Mouse (Mus musculus) forebrain, embryonic 10.5 days (tissue): ENCODE data around the gene Galnt7. TPM values are rescaled to one million over a fixed set of nuclear protein-coding genes. Genes with fewer than 3 reads are reported as not detected.

ENCODE experiments used
- DNase-seq: peaks from one replicate; pipeline ENCODE4 v3.0.0-alpha.2; 2017; ENCODE audit warnings: low spot score; ENCODE audit errors: extremely low spot score
- H3K27ac ChIP-seq: fragments of 300-500 bp; sonication (generic); 2 replicates; pipeline ENCODE4 v1.5.1; 2016; ENCODE audit warnings: mild to moderate bottlenecking
- H3K27me3 ChIP-seq: fragments of 300-500 bp; sonication (generic); 2 replicates; pipeline ENCODE4 v1.6.1; 2016; ENCODE audit warnings: mild to moderate bottlenecking; ENCODE audit not compliant: poor library complexity, severe bottlenecking
- H3K36me3 ChIP-seq: fragments of 300-500 bp; sonication (generic); replicated peaks from 2 replicates; pipeline ENCODE4 v1.6.1; 2016; ENCODE audit warnings: mild to moderate bottlenecking, moderate library complexity
- H3K4me1 ChIP-seq: fragments of 300-500 bp; sonication (generic); 2 replicates; pipeline ENCODE4 v1.6.1; 2016
- H3K4me3 ChIP-seq: fragments of 300-500 bp; sonication (generic); 2 replicates; pipeline ENCODE4 v1.5.1; 2016; ENCODE audit warnings: mild to moderate bottlenecking, moderate library complexity
- H3K9me3 ChIP-seq: fragments of 300-500 bp; sonication (generic); 2 replicates; pipeline ENCODE4 v1.6.1; 2016; ENCODE audit warnings: mild to moderate bottlenecking, moderate library complexity
- WGBS: fragments of 180-500 bp; shearing (Covaris S2); methylation state at CpG from one replicate; pipeline ENCODE4 v1.1.7; 2016; 5-methylcytosine and 5-hydroxymethylcytosine counted together
- polyA plus RNA-seq: library from polyadenylated mRNA; unstranded; fragments of >200 nt; fragmentation: Nextera tagmentation; extraction: Ambion mirVana; gene quantifications from 2 replicates; pipeline ENCODE4 v1.2.1, GENCODE M21; 2016

Gene Galnt7
- polyA plus RNA-seq, 1 experiment from 2014 or later: 25.9 TPM

- no peak overlapping the region for H3K27ac ChIP-seq
- H3K4me3 ChIP-seq: no peak overlapping the region
- H3K36me3 ChIP-seq: no peaks in the 10 kb centered on the region
- no peaks in the 10 kb centered on the region for H3K9me3 ChIP-seq
- WGBS: 91% methylated on average over 4 of the region's 4 CpGs
- H3K27me3 ChIP-seq: no peaks in the 10 kb centered on the region
- H3K4me1 ChIP-seq: peaks cover 12% of the 10 kb centered on the region; the same call in 1 of the 2 replicates
- DNase-seq: no peak
These were observed 61.2 kb downstream of the Galnt7 start for GRCm38 (mm10) chr8:57591681-57592080.

DNA sequence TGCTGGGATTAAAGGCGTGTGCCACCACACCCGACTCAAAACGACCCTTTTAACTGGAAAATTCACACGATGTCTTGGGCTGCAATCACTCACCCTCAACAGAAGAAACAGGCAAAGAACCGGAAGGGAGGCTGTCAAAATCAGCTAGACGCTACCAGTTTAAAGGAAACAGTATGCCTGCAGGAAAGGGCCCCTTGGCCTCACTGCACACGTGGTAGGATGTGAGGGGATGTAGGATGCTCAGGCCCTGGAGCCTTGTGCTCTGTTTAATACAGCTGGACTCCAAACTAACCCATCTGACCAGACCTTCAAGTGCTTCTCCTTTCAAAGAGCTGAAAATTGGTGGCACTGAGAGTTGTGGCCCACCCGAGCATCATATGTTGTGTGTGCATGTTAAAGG lies 62.8 kb downstream of the Galnt7 start:
- Histone ChIP-seq H3K27me3 (no peaks in the 10 kb centered on the region), H3K4me1 (peaks cover 14% of the 10 kb centered on the region; the same call in 1 of the 2 replicates), H3K9me3 (no peaks in the 10 kb centered on the region), H3K4me3 (no peak overlapping the region), H3K36me3 (no peaks in the 10 kb centered on the region), H3K27ac (no peak overlapping the region)
- DNase-seq: no peak
- WGBS: 93% methylated on average over 8 of the region's 8 CpGs

GRCm38 (mm10) chr8:57589176-57589575 lies 63.7 kb downstream of the Galnt7 start:
- Histone ChIP-seq H3K4me1 (peaks cover 14% of the 10 kb centered on the region; the same call in 1 of the 2 replicates), H3K27me3 (no peaks in the 10 kb centered on the region), H3K4me3 (no peak overlapping the region), H3K27ac (no peak overlapping the region), H3K9me3 (no peaks in the 10 kb centered on the region), H3K36me3 (no peaks in the 10 kb centered on the region)
- WGBS: 95% methylated on average over 9 of the region's 9 CpGs
- no peak for DNase-seq

DNA sequence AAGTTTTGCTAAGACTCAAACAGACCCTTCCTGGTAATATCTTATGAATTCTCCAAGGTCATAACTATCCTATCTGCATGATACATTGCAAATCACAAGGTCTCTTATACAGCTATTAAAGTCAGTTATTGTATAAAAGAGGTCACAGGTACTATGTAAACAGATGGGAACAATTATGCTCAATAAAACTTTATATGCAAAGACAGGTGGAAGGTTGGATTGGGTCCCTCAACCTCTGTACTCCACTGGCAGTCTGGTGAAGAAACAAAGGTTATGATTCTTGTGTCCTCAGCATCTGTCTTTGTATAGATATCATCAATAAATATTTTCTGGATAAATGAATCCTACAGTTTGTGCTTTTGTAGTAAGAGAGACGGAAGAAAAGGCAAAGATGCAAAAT lies 64.2 kb downstream of the Galnt7 start:
- peaks cover 14% of the 10 kb centered on the region; the same call in 1 of the 2 replicates for H3K4me1 ChIP-seq
- no peaks in the 10 kb centered on the region for H3K27me3 ChIP-seq
- 0 out of 2 replicates have a peak, but pooled peaks cover 2% of the 10 kb centered on the region for H3K36me3 ChIP-seq
- H3K4me3 ChIP-seq: no peak overlapping the region
- no peaks in the 10 kb centered on the region for H3K9me3 ChIP-seq
- 92% methylated on average over 1 of the region's 1 CpGs for WGBS
- H3K27ac ChIP-seq: no peak overlapping the region
- DNase-seq: no peak

DNA sequence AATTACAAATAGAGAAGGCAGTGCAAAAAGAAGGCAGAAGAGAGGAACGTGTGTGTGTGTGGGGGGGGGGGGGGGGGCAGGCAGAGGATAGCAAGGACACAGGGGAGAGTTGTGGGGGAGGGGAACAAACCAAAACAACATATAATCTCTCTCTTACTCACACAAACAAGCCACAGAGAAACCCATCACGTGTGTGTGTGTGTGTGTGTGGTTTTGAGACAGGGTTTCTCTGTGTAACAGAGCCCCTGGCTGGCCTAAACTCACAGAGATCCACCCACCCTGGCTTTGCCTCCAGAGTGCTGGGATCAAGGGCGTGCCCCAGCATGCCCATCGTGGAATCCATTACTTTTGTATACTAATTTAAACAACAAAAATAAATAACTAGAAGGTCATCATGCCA lies 66.2 kb downstream of the Galnt7 start:
- Histone ChIP-seq H3K27ac (no peak overlapping the region), H3K27me3 (no peaks in the 10 kb centered on the region), H3K9me3 (no peaks in the 10 kb centered on the region), H3K4me3 (no peak overlapping the region), H3K36me3 (0 out of 2 replicates have a peak, but pooled peaks cover 5% of the 10 kb centered on the region), H3K4me1 (peaks cover 14% of the 10 kb centered on the region; the same call in 1 of the 2 replicates)
- 63% methylated on average over 4 of the region's 4 CpGs for WGBS
- DNase-seq: no peak

DNA sequence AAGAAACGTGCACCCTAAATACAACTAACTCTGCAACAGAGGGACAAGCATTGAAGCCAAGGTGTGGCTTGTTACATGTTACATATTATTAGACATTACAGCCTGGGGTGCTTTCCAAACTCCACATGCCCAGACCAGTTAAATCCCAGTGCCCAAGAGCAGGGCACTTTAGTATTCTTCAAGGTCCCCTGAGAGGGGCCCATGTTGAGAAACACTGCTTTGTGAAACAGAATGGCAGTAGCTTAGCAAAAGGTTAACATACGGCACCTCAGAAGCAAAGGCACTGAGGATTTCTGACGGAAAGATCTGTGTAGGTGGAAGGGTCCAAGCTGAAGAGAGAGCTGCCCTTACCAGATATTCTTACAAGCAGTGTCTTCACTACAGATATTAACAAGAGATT lies 67.0 kb downstream of the Galnt7 start:
- no peak overlapping the region for H3K27ac ChIP-seq
- peaks cover 14% of the 10 kb centered on the region; the same call in 1 of the 2 replicates for H3K4me1 ChIP-seq
- no peak for DNase-seq
- H3K27me3 ChIP-seq: no peaks in the 10 kb centered on the region
- 0 out of 2 replicates have a peak, but pooled peaks cover 5% of the 10 kb centered on the region for H3K36me3 ChIP-seq
- no peak overlapping the region for H3K4me3 ChIP-seq
- WGBS: 70% methylated on average over 3 of the region's 3 CpGs
- H3K9me3 ChIP-seq: no peaks in the 10 kb centered on the region

- Histone ChIP-seq H3K36me3 (0 out of 2 replicates have a peak, but pooled peaks cover 5% of the 10 kb centered on the region), H3K4me1 (peaks cover 14% of the 10 kb centered on the region; the same call in 1 of the 2 replicates), H3K27me3 (no peaks in the 10 kb centered on the region), H3K9me3 (no peaks in the 10 kb centered on the region), H3K4me3 (no peak overlapping the region), H3K27ac (no peak overlapping the region)
- 96% methylated on average over 5 of the region's 5 CpGs for WGBS
- no peak for DNase-seq
These were observed 67.7 kb downstream of the Galnt7 start for GRCm38 (mm10) chr8:57585128-57585442.

GRCm38 (mm10) chr8:57584416-57585127 lies 68.3 kb downstream of the Galnt7 start:
- DNase-seq: no peak
- WGBS: 89% methylated on average over 8 of the region's 8 CpGs
- no peaks in the 10 kb centered on the region for H3K9me3 ChIP-seq
- H3K4me3 ChIP-seq: no peak overlapping the region
- peaks cover 14% of the 10 kb centered on the region; the same call in 1 of the 2 replicates for H3K4me1 ChIP-seq
- 0 out of 2 replicates have a peak, but pooled peaks cover 5% of the 10 kb centered on the region for H3K36me3 ChIP-seq
- H3K27me3 ChIP-seq: no peaks in the 10 kb centered on the region
- H3K27ac ChIP-seq: no peak overlapping the region

DNA sequence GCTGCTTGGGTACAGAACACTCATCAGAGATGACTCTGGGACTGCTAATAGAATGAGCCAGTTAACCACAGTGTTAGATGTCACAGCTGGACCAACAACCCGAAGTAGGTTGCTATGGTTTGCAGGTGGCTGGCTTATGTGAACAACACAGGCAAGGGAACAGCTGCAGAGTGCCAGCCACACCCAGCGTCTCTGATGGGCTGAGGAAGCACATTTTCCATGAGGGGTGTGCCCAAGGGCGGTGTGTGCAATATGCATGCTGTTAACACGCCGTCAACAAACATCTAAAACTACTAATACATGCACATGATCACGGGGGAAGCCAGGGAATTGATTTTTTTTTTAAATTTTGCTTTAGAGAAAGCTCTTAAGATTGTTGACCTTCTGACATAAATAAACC lies 73.0 kb downstream of the Galnt7 start:
- no peak overlapping the region for H3K4me3 ChIP-seq
- WGBS: 92% methylated on average over 6 of the region's 6 CpGs
- H3K9me3 ChIP-seq: no peaks in the 10 kb centered on the region
- no peak for DNase-seq
- H3K27ac ChIP-seq: no peak overlapping the region
- H3K27me3 ChIP-seq: no peaks in the 10 kb centered on the region
- H3K4me1 ChIP-seq: peaks cover 13% of the 10 kb centered on the region
- H3K36me3 ChIP-seq: 0 out of 2 replicates have a peak, but pooled peaks cover 5% of the 10 kb centered on the region

DNA sequence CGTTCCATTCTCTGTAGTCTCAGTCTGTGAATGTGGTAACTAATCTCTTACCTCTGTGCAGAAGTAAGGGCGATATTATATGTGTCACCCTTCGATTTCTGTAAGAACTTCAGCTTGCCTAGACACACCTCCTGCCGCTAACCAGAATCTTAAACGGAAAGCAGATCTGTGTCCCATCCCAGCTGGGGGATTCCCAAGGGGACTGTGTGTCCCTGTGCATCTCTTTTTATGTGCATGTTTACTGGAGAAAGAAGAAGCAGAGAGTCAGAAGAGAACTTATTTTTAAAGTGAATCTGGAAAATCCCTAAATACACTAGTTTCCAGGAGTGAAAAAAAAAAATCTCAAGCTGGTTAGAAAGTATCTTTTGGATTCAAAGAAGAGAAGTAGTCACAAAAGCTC lies 75.5 kb downstream of the Galnt7 start:
- no peaks in the 10 kb centered on the region for H3K9me3 ChIP-seq
- H3K27ac ChIP-seq: no peak overlapping the region
- DNase-seq: no peak
- H3K27me3 ChIP-seq: no peaks in the 10 kb centered on the region
- H3K36me3 ChIP-seq: peaks cover 6% of the 10 kb centered on the region; the same call in 1 of the 2 replicates
- no peak overlapping the region for H3K4me3 ChIP-seq
- WGBS: 87% methylated on average over 5 of the region's 5 CpGs
- H3K4me1 ChIP-seq: peaks cover 13% of the 10 kb centered on the region

GRCm38 (mm10) chr8:57576238-57576637 lies 76.6 kb downstream of the Galnt7 start:
- Histone ChIP-seq H3K27ac (0 out of 2 replicates have a peak overlapping the region, but pooled peaks have one; percentile 15), H3K4me1 (peaks cover 13% of the 10 kb centered on the region), H3K4me3 (no peak overlapping the region), H3K9me3 (no peaks in the 10 kb centered on the region), H3K27me3 (no peaks in the 10 kb centered on the region), H3K36me3 (peaks cover 7% of the 10 kb centered on the region; the same call in 1 of the 2 replicates)
- WGBS: 57% methylated on average over 7 of the region's 7 CpGs
- peak; percentile 25 for DNase-seq

DNA sequence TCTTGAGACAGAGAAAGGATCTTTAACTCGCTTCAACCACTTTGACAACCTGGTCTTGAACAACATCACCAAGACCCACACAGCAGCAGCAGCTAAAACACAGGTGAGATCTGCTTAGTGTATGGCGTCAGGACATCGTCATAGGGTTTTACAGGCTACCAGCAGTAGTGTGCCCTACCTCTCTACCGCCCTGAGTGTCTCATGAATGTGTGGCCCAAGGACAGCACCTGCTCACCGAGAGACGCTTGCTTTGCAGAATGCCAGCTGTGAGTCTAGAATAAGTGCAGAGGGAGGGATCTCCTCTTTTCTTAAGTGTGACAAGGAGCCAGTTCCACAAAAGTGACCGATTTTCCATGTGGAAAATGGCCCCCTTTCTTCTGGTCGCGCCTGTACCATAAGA lies 77.5 kb downstream of the Galnt7 start:
- no peak for DNase-seq
- Histone ChIP-seq H3K36me3 (peaks cover 7% of the 10 kb centered on the region; the same call in 1 of the 2 replicates), H3K27me3 (no peaks in the 10 kb centered on the region), H3K4me3 (no peak overlapping the region), H3K4me1 (peaks cover 13% of the 10 kb centered on the region), H3K9me3 (no peaks in the 10 kb centered on the region), H3K27ac (no peak overlapping the region)
- WGBS: 92% methylated on average over 9 of the region's 9 CpGs

GRCm38 (mm10) chr8:57574398-57574797 lies 78.4 kb downstream of the Galnt7 start:
- Histone ChIP-seq H3K27ac (no peak overlapping the region), H3K27me3 (no peaks in the 10 kb centered on the region), H3K4me3 (no peak overlapping the region), H3K4me1 (peaks cover 17% of the 10 kb centered on the region), H3K9me3 (no peaks in the 10 kb centered on the region), H3K36me3 (peaks cover 7% of the 10 kb centered on the region; the same call in 1 of the 2 replicates)
- DNase-seq: peak; percentile 50
- WGBS: 8% methylated on average over 7 of the region's 7 CpGs
